Mouse (Mus musculus) gastrocnemius, postnatal 4 days (tissue): ENCODE data around the gene Erc2. TPM values are rescaled to one million over a fixed set of nuclear protein-coding genes. Genes with fewer than 3 reads are reported as not detected.

Experiments
- DNase-seq, 2 experiments: peaks; one replicate each; pipeline ENCODE4 v3.0.0; 2021 to 2022; ENCODE audit warnings: low spot score in 2 of 2, mixed read lengths in 2 of 2
- total RNA-seq, 2 experiments: library from RNA; stranded (reverse); gene quantifications; 2 replicates each; pipeline ENCODE4 v1.2.3; 2021

Erc2 gene
- total RNA-seq, 2 experiments from 2014 or later = 3.2 to 3.3 TPM

- no peak for DNase-seq
Observed at GRCm38 (mm10) chr14:28419188-28419587, 797.0 kb downstream of the Erc2 start.

GRCm38 (mm10) chr14:28420596-28420995 lies 798.4 kb downstream of the Erc2 start:
- DNase-seq = no peak

- no peak for DNase-seq
Observed at GRCm38 (mm10) chr14:28426610-28427009, 804.4 kb downstream of the Erc2 start.

GRCm38 (mm10) chr14:28431703-28432309 lies 809.6 kb downstream of the Erc2 start:
- DNase-seq = no peak

GRCm38 (mm10) chr14:28434996-28435395 lies 812.8 kb downstream of the Erc2 start:
- no peak for DNase-seq

- DNase-seq = no peak
Observed at GRCm38 (mm10) chr14:28439171-28439570, 816.9 kb downstream of the Erc2 start.

- DNase-seq = no peak
Observed at GRCm38 (mm10) chr14:28441240-28441967, 819.2 kb downstream of the Erc2 start.

- DNase-seq = no peak
Observed at GRCm38 (mm10) chr14:28443254-28443944, 821.2 kb downstream of the Erc2 start.

GRCm38 (mm10) chr14:28445737-28446136 lies 823.5 kb downstream of the Erc2 start:
- DNase-seq = no peak

- DNase-seq = no peak
Observed at GRCm38 (mm10) chr14:28451771-28452170, 829.5 kb downstream of the Erc2 start.

GRCm38 (mm10) chr14:28456372-28457076 lies 834.3 kb downstream of the Erc2 start:
- DNase-seq = no peak

GRCm38 (mm10) chr14:28457428-28457827 lies 835.2 kb downstream of the Erc2 start:
- no peak for DNase-seq

GRCm38 (mm10) chr14:28467956-28468355 lies 845.7 kb downstream of the Erc2 start:
- no peak for DNase-seq

- no peak for DNase-seq
Observed at GRCm38 (mm10) chr14:28469696-28470095, 847.5 kb downstream of the Erc2 start.

GRCm38 (mm10) chr14:28470212-28470611 lies 848.0 kb downstream of the Erc2 start:
- DNase-seq = no peak

- no peak for DNase-seq
Observed at GRCm38 (mm10) chr14:28475012-28475411, 852.8 kb downstream of the Erc2 start.

- no peak for DNase-seq
Observed at GRCm38 (mm10) chr14:28475421-28475820, 853.2 kb downstream of the Erc2 start.

- no peak for DNase-seq
Observed at GRCm38 (mm10) chr14:28476746-28477145, 854.5 kb downstream of the Erc2 start.

GRCm38 (mm10) chr14:28480866-28481265 lies 858.6 kb downstream of the Erc2 start:
- no peak for DNase-seq

- DNase-seq = no peak
Observed at GRCm38 (mm10) chr14:28493806-28494205, 871.6 kb downstream of the Erc2 start.

- no peak for DNase-seq
Observed at GRCm38 (mm10) chr14:28494273-28494672, 872.0 kb downstream of the Erc2 start.
